Mouse (Mus musculus) adrenal gland, postnatal 36 days (tissue): Measurements from ENCODE around the gene Otud3. TPM values are rescaled to one million over a fixed set of nuclear protein-coding genes. Genes with fewer than 3 reads are reported as not detected.

ENCODE experiments used
- DNase-seq, 2 experiments: peaks; one replicate each; pipeline ENCODE4 v3.0.0; 2021; ENCODE audit warnings: mixed read lengths in 1 of 2
- total RNA-seq, 2 experiments: library from RNA; stranded (reverse); gene quantifications; 2 replicates each; pipeline ENCODE4 v1.2.3; 2021

Gene Otud3
- total RNA-seq, 2 experiments from 2014 or later, result 10.2 to 14.4 TPM

GRCm38 (mm10) chr4:138852961-138853360, 60.8 kb downstream of the Otud3 start:
- no peak for DNase-seq

DNA sequence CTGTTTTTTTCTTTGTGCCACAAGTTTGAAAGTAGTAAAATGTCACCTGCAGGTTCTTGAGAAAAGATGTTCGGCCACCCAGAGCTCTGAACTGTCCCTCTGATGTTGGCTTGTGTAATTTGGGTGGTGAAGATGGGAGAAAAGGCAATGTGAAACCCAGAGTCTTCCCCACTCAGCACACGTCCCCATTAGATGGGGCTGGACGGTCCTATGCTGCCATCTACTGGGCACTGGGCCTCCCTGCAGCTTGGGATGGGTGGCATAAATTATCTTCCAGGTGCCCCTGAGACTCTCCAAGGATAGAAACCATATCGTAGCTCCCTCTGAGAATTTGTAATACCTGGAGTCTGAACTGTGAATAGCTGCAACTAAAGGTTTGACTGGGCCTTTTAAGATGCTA, 62.3 kb downstream of the Otud3 start:
- peak; percentile 75 to 82 for DNase-seq

Other genes starting within 250 kb of the Otud3 start
- under 1 TPM; 0.20 to 0.43 TPM for gene Pla2g2c, start 189.2 kb downstream of the Otud3 start, total RNA-seq
- gene Ubxn10, start 176.8 kb downstream of the Otud3 start, total RNA-seq, result under 1 TPM; 0.76 to 0.79 TPM
- 10 to 100 TPM; 19.8 to 31.3 TPM for gene Pla2g2f, start 156.3 kb downstream of the Otud3 start, total RNA-seq
- 1 to 10 TPM; 2.1 to 2.5 TPM for gene Pla2g2d, start 138.2 kb downstream of the Otud3 start, total RNA-seq
- gene Pla2g5, start 50.5 kb downstream of the Otud3 start, total RNA-seq, result 10 to 100 TPM; 12.6 to 15.4 TPM
- gene Gm13030, start 40.0 kb downstream of the Otud3 start, total RNA-seq, result not detected
- 1 to 10 TPM; 3.3 to 4.0 TPM for gene Pla2g2e, start 36.0 kb downstream of the Otud3 start, total RNA-seq
- not detected for gene Rnf186, start 53.2 kb upstream of the Otud3 start, total RNA-seq
- gene Tmco4, start 58.9 kb upstream of the Otud3 start, total RNA-seq, result 10 to 100 TPM; 11.3 to 18.1 TPM
- under 1 TPM; 0.16 to 0.23 TPM for gene Htr6, start 161.6 kb upstream of the Otud3 start, total RNA-seq
- gene Nbl1, start 179.0 kb upstream of the Otud3 start, total RNA-seq, result 10 to 100 TPM; 43.2 to 45.0 TPM
- gene Minos1, start 217.2 kb upstream of the Otud3 start, total RNA-seq, result 100 to 1,000 TPM; 407 to 417 TPM